Mouse (Mus musculus) heart, postnatal 0 days (tissue): Measurements from ENCODE around the gene Coasy.

ENCODE experiments used
- CTCF ChIP-seq: IDR thresholded peaks from 2 replicates; pipeline ENCODE4 v1.5.1; 2016; ENCODE audit warnings: antibody characterized with exemption, control low read depth, low read depth
- EP300 ChIP-seq: IDR thresholded peaks from 2 replicates; pipeline ENCODE4 v1.6.1; 2016; ENCODE audit warnings: antibody characterized with exemption, low read depth

DNA sequence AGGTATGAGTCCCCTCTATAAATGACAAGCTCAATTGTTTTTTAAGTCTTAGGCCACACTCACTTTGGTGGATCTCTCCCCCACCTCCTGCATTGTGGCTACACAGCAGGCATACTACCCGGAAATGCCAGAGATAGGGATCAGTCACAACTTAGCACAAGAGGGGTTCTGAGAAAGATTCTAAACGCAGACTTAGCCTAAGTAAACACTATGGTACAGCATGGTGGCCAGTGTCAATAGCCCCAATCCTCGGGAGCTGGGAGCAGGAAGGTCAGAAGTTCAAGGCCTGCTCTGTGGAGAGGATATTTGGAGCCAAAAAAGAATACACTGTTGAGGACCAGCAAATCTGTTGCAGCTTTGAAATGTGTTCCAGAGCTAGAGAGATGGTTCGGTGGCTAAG lies 35.7 kb downstream of the Coasy start:
- TF ChIP-seq CTCF (no peak), EP300 (no peak)
